Mouse (Mus musculus) neural tube, embryonic 12.5 days (tissue): ENCODE measurements around the gene Fhl3. TPM values are rescaled to one million over a fixed set of nuclear protein-coding genes. Genes with fewer than 3 reads are reported as not detected.
A peak's percentile ranks its signal among the peaks of the same experiment; 100 is the strongest.

Experiments used
- ATAC-seq: fragments of 200-750 bp; cut with Nextera tagmentation; 2 replicates; pipeline ENCODE4 v1.8.0; 2017; ENCODE audit warnings: low read depth, mild to moderate bottlenecking, moderate TSS enrichment, moderate library complexity; ENCODE audit not compliant: low FRiP score
- H3K27ac ChIP-seq: fragments of 300-500 bp; sonication (generic); 2 replicates; pipeline ENCODE4 v1.5.1; 2016
- H3K27me3 ChIP-seq: fragments of 300-500 bp; sonication (generic); replicated peaks from 2 replicates; pipeline ENCODE4 v1.6.1; 2016; ENCODE audit warnings: mild to moderate bottlenecking
- H3K36me3 ChIP-seq: fragments of 300-500 bp; sonication (generic); 2 replicates; pipeline ENCODE4 v1.6.1; 2016; ENCODE audit warnings: mild to moderate bottlenecking
- H3K4me1 ChIP-seq: fragments of 300-500 bp; sonication (generic); 2 replicates; pipeline ENCODE4 v1.6.1; 2016
- H3K4me2 ChIP-seq: fragments of 300-500 bp; sonication (generic); replicated peaks from 2 replicates; pipeline ENCODE4 v1.6.1; 2016; ENCODE audit warnings: mild to moderate bottlenecking
- H3K4me3 ChIP-seq: fragments of 300-500 bp; sonication (generic); 2 replicates; pipeline ENCODE4 v1.5.1; 2016
- H3K9ac ChIP-seq: fragments of 300-500 bp; sonication (generic); 2 replicates; pipeline ENCODE4 v1.6.1; 2016; ENCODE audit warnings: mild to moderate bottlenecking
- H3K9me3 ChIP-seq: fragments of 300-500 bp; sonication (generic); 2 replicates; pipeline ENCODE4 v1.6.1; 2016; ENCODE audit warnings: mild to moderate bottlenecking
- WGBS: fragments of 180-500 bp; shearing (Covaris S2); methylation state at CpG from one replicate; pipeline ENCODE4 v1.1.7; 2016; 5-methylcytosine and 5-hydroxymethylcytosine counted together
- polyA plus RNA-seq: library from polyadenylated mRNA; unstranded; fragments of >200 nt; fragmentation: Nextera tagmentation; extraction: Ambion mirVana; gene quantifications from 2 replicates; pipeline ENCODE4 v1.2.1, GENCODE M21; 2016

Fhl3 gene
- 1.6 and 3.6 TPM in 2 replicates for polyA plus RNA-seq

GRCm38 (mm10) chr4:124700248-124700971 lies at the start of gene Fhl3:
Fhl3 (plus strand) TSS chr4:124700701.
- Histone ChIP-seq H3K4me2 (peak within 1 kb of the TSS; percentile 92), H3K4me1 (peaks cover 33% of the 10 kb centered on the region), H3K9me3 (no peaks in the 10 kb centered on the region), H3K9ac (peak within 1 kb of the TSS; percentile 66), H3K36me3 (no peaks in the 10 kb centered on the region), H3K4me3 (peak within 1 kb of the TSS; percentile 65), H3K27ac (no peak within 1 kb of the TSS), H3K27me3 (peaks cover 29% of the 10 kb centered on the region)
- under 1% methylated on average over 59 of the region's 59 CpGs for WGBS
- peak; percentile 50; the same call in 1 of the 2 replicates for ATAC-seq

GRCm38 (mm10) chr4:124652886-124653285 lies 47.6 kb upstream of the Fhl3 start:
- Histone ChIP-seq H3K9me3 (no peaks in the 10 kb centered on the region), H3K27ac (no peak overlapping the region), H3K4me3 (no peak overlapping the region), H3K27me3 (peaks cover 72% of the 10 kb centered on the region), H3K9ac (no peak overlapping the region), H3K4me2 (peak overlapping the region; percentile 38), H3K4me1 (peaks cover 40% of the 10 kb centered on the region), H3K36me3 (no peaks in the 10 kb centered on the region)
- WGBS, result 3% methylated on average over 9 of the region's 9 CpGs
- no peak for ATAC-seq

- Histone ChIP-seq H3K4me2 (peak within 1 kb of the TSS; percentile 95), H3K27ac (no peak within 1 kb of the TSS), H3K27me3 (peaks cover 80% of the 10 kb centered on the region), H3K9ac (peak within 1 kb of the TSS; percentile 69), H3K4me1 (peaks cover 52% of the 10 kb centered on the region), H3K36me3 (no peaks in the 10 kb centered on the region), H3K4me3 (peak within 1 kb of the TSS; percentile 59), H3K9me3 (no peaks in the 10 kb centered on the region)
- no peak for ATAC-seq
- WGBS, result under 1% methylated on average over 15 of the region's 15 CpGs
These were observed 44.0 kb upstream of the Fhl3 start, which contains the start of gene Pou3f1 for GRCm38 (mm10) chr4:124656518-124656853. Pou3f1 (plus strand) TSS chr4:124656807.

- WGBS, result under 1% methylated on average over 91 of the region's 92 CpGs
- peaks cover 50% of the 10 kb centered on the region for H3K4me1 ChIP-seq
- H3K27me3 ChIP-seq, result peaks cover 83% of the 10 kb centered on the region
- H3K4me3 ChIP-seq, result peak overlapping the region; percentile 59
- peak overlapping the region; percentile 95 for H3K4me2 ChIP-seq
- peak; percentile 87 for ATAC-seq
- H3K36me3 ChIP-seq, result no peaks in the 10 kb centered on the region
- H3K27ac ChIP-seq, result no peak overlapping the region
- H3K9me3 ChIP-seq, result no peaks in the 10 kb centered on the region
- peak overlapping the region; percentile 69 for H3K9ac ChIP-seq
These were observed 43.4 kb upstream of the Fhl3 start for GRCm38 (mm10) chr4:124656854-124657650.

- Histone ChIP-seq H3K4me1 (peaks cover 43% of the 10 kb centered on the region), H3K9me3 (no peaks in the 10 kb centered on the region), H3K4me3 (peak overlapping the region; percentile 59), H3K27me3 (peaks cover 90% of the 10 kb centered on the region), H3K27ac (no peak overlapping the region), H3K4me2 (peak overlapping the region; percentile 95), H3K9ac (peak overlapping the region; percentile 69), H3K36me3 (no peaks in the 10 kb centered on the region)
- WGBS, result under 1% methylated on average over 58 of the region's 61 CpGs
- peak; percentile 5 for ATAC-seq
These were observed 42.7 kb upstream of the Fhl3 start for GRCm38 (mm10) chr4:124657781-124658180.

- no peaks in the 10 kb centered on the region for H3K9me3 ChIP-seq
- no peak for ATAC-seq
- no peaks in the 10 kb centered on the region for H3K36me3 ChIP-seq
- peaks cover 36% of the 10 kb centered on the region for H3K4me1 ChIP-seq
- peak overlapping the region; percentile 95 for H3K4me2 ChIP-seq
- peak overlapping the region; percentile 69 for H3K9ac ChIP-seq
- H3K27ac ChIP-seq, result no peak overlapping the region
- peak overlapping the region; percentile 59 for H3K4me3 ChIP-seq
- peaks cover 91% of the 10 kb centered on the region for H3K27me3 ChIP-seq
- under 1% methylated on average over 39 of the region's 39 CpGs for WGBS
These were observed 42.1 kb upstream of the Fhl3 start for GRCm38 (mm10) chr4:124658412-124658851.

GRCm38 (mm10) chr4:124659251-124660217 lies 41.0 kb upstream of the Fhl3 start:
- H3K9me3 ChIP-seq, result no peaks in the 10 kb centered on the region
- ATAC-seq, result no peak

GRCm38 (mm10) chr4:124660603-124661002 lies 39.9 kb upstream of the Fhl3 start:
- WGBS, result 49% methylated on average over 3 of the region's 3 CpGs
- Histone ChIP-seq H3K9me3 (no peaks in the 10 kb centered on the region), H3K9ac (no peak overlapping the region), H3K4me1 (peaks cover 34% of the 10 kb centered on the region), H3K27me3 (peaks cover 88% of the 10 kb centered on the region), H3K4me3 (peak overlapping the region; percentile 25), H3K4me2 (peak overlapping the region; percentile 49), H3K36me3 (no peaks in the 10 kb centered on the region), H3K27ac (no peak overlapping the region)
- ATAC-seq, result no peak

More at GRCm38 (mm10) chr4:124659251-124660217, 41.0 kb upstream of the Fhl3 start:
- Histone ChIP-seq H3K27ac (peak overlapping the region; percentile 22; the same call in 1 of the 2 replicates), H3K4me1 (peaks cover 34% of the 10 kb centered on the region), H3K4me2 (peak overlapping the region; percentile 95), H3K9ac (peak overlapping the region; percentile 56), H3K27me3 (peaks cover 89% of the 10 kb centered on the region), H3K36me3 (no peaks in the 10 kb centered on the region), H3K4me3 (peak overlapping the region; percentile 59)
- 1% methylated on average over 68 of the region's 68 CpGs for WGBS

GRCm38 (mm10) chr4:124663034-124663433 lies 37.5 kb upstream of the Fhl3 start:
- no peaks in the 10 kb centered on the region for H3K36me3 ChIP-seq
- no peak for ATAC-seq
- WGBS, result 57% methylated on average over 3 of the region's 3 CpGs
- H3K4me3 ChIP-seq, result no peak overlapping the region
- H3K27me3 ChIP-seq, result peaks cover 86% of the 10 kb centered on the region
- no peak overlapping the region for H3K9ac ChIP-seq
- H3K4me2 ChIP-seq, result peak overlapping the region; percentile 35; the same call in 1 of the 2 replicates
- H3K27ac ChIP-seq, result no peak overlapping the region
- peaks cover 28% of the 10 kb centered on the region for H3K4me1 ChIP-seq
- no peaks in the 10 kb centered on the region for H3K9me3 ChIP-seq

GRCm38 (mm10) chr4:124664185-124664584 lies 36.3 kb upstream of the Fhl3 start:
- Histone ChIP-seq H3K36me3 (no peaks in the 10 kb centered on the region), H3K4me2 (peak overlapping the region; percentile 35), H3K27me3 (peaks cover 78% of the 10 kb centered on the region), H3K9ac (no peak overlapping the region), H3K9me3 (no peaks in the 10 kb centered on the region), H3K27ac (no peak overlapping the region), H3K4me3 (no peak overlapping the region), H3K4me1 (peaks cover 24% of the 10 kb centered on the region)
- ATAC-seq, result no peak
- WGBS, result 36% methylated on average over 9 of the region's 9 CpGs

GRCm38 (mm10) chr4:124664604-124665003 lies 35.9 kb upstream of the Fhl3 start:
- H3K36me3 ChIP-seq, result no peaks in the 10 kb centered on the region
- 41% methylated on average over 15 of the region's 15 CpGs for WGBS
- H3K9ac ChIP-seq, result no peak overlapping the region
- peak overlapping the region; percentile 35 for H3K4me2 ChIP-seq
- no peak overlapping the region for H3K4me3 ChIP-seq
- ATAC-seq, result no peak
- H3K9me3 ChIP-seq, result no peaks in the 10 kb centered on the region
- peaks cover 20% of the 10 kb centered on the region; the same call in 1 of the 2 replicates for H3K4me1 ChIP-seq
- no peak overlapping the region for H3K27ac ChIP-seq
- H3K27me3 ChIP-seq, result peaks cover 77% of the 10 kb centered on the region
